Mouse (Mus musculus) MEL (cell line): Measurements from ENCODE around the gene Slc25a11. TPM values are rescaled to one million over a fixed set of nuclear protein-coding genes. Genes with fewer than 3 reads are reported as not detected.

Source experiments
- DNase-seq: peaks from one replicate; pipeline ENCODE4 v3.0.0; 2011; ENCODE audit warnings: low read depth, low spot score
- H3K27ac ChIP-seq: 2 replicates; pipeline ENCODE4 v1.5.1; 2012; ENCODE audit warnings: low read depth, mild to moderate bottlenecking, control low read depth, low read length, moderate library complexity; ENCODE audit not compliant: control insufficient read depth
- H3K27me3 ChIP-seq, 2 experiments: fragments of 150-350 bp in 1 of 2; sonication (generic) in 1 of 2; 2 replicates each; pipeline ENCODE4 v1.6.1; 2012; ENCODE audit warnings: low read length in 2 of 2, mild to moderate bottlenecking in 2 of 2, improper control_type of control experiment in 1 of 2, moderate library complexity in 1 of 2; ENCODE audit not compliant: insufficient read depth in 2 of 2, control insufficient read depth in 1 of 2
- H3K36me3 ChIP-seq, 2 experiments: 2 replicates each; pipeline ENCODE4 v1.6.1; 2012 to 2014; ENCODE audit warnings: low read length in 2 of 2, improper control_type of control experiment in 1 of 2, inconsistent platforms in 1 of 2, mild to moderate bottlenecking in 1 of 2; ENCODE audit not compliant: insufficient read depth in 2 of 2, control insufficient read depth in 1 of 2
- H3K4me1 ChIP-seq, 2 experiments: fragments of 150-350 bp in 1 of 2; sonication (generic) in 1 of 2; 2 replicates each; pipeline ENCODE4 v1.6.1; 2012; ENCODE audit warnings: low read length in 2 of 2, improper control_type of control experiment in 1 of 2, mild to moderate bottlenecking in 1 of 2; ENCODE audit not compliant: insufficient read depth in 2 of 2, control insufficient read depth in 1 of 2
- H3K4me3 ChIP-seq, 2 experiments: fragments of 150-350 bp in 1 of 2; sonication (generic) in 1 of 2; 2 replicates each; pipeline ENCODE4 v1.5.1; 2012; ENCODE audit warnings: low read depth in 2 of 2, low read length in 2 of 2, mild to moderate bottlenecking in 2 of 2, moderate library complexity in 2 of 2, control low read depth in 1 of 2, improper control_type of control experiment in 1 of 2; ENCODE audit not compliant: control insufficient read depth in 1 of 2, insufficient read depth in 1 of 2
- H3K79me2 ChIP-seq: 2 replicates; pipeline ENCODE4 v1.6.1; 2012; ENCODE audit warnings: mild to moderate bottlenecking, low read length, moderate library complexity; ENCODE audit not compliant: control insufficient read depth, poor library complexity, insufficient read depth
- H3K9ac ChIP-seq: 2 replicates; pipeline ENCODE4 v1.6.1; 2012; ENCODE audit warnings: low read depth, mild to moderate bottlenecking, control low read depth, low read length, moderate library complexity; ENCODE audit not compliant: control insufficient read depth, poor library complexity, severe bottlenecking
- H3K9me3 ChIP-seq: fragments of 150-350 bp; sonication (generic); replicated peaks from 2 replicates; pipeline ENCODE4 v1.6.1; 2012; ENCODE audit warnings: mild to moderate bottlenecking, low read length, improper control_type of control experiment, moderate library complexity; ENCODE audit not compliant: insufficient read depth
- BHLHE40 ChIP-seq: IDR thresholded peaks from 2 replicates; pipeline ENCODE4 v1.6.1; 2012; ENCODE audit warnings: low read depth, mild to moderate bottlenecking, inconsistent platforms, low read length, improper control_type of control experiment, borderline replicate concordance
- CHD2 ChIP-seq: IDR thresholded peaks from 2 replicates; pipeline ENCODE4 v1.6.1; 2011; ENCODE audit warnings: low read length, improper control_type of control experiment
- CTCF ChIP-seq, 3 experiments: IDR thresholded peaks in 2 of 3; conservative IDR thresholded peaks in 1 of 3; 2 replicates each; pipeline ENCODE4 v1.5.1; 2011 to 2012; ENCODE audit warnings: low read length in 3 of 3, low read depth in 2 of 3, mild to moderate bottlenecking in 2 of 3, improper control_type of control experiment in 1 of 3, inconsistent platforms in 1 of 3, mixed read lengths in 1 of 3, moderate library complexity in 1 of 3; ENCODE audit not compliant: control insufficient read depth in 1 of 3, insufficient read depth in 1 of 3, poor library complexity in 1 of 3, severe bottlenecking in 1 of 3
- MAFK ChIP-seq: IDR thresholded peaks from 2 replicates; pipeline ENCODE4 v1.6.1; 2011; ENCODE audit warnings: low read depth, mild to moderate bottlenecking, low read length, improper control_type of control experiment, borderline replicate concordance
- MAZ ChIP-seq: IDR thresholded peaks from 2 replicates; pipeline ENCODE4 v1.6.1; 2012; ENCODE audit warnings: low read depth, mild to moderate bottlenecking, inconsistent platforms, low read length, improper control_type of control experiment
- MEF2A ChIP-seq: IDR thresholded peaks from 2 replicates; pipeline ENCODE4 v1.6.1; 2014; ENCODE audit warnings: low read depth, mild to moderate bottlenecking, inconsistent platforms, low read length, improper control_type of control experiment; ENCODE audit not compliant: poor library complexity, insufficient replicate concordance, severe bottlenecking; ENCODE audit errors: extremely low read depth
- MYB ChIP-seq: IDR thresholded peaks from 2 replicates; pipeline ENCODE4 v1.6.1; 2011; ENCODE audit warnings: mild to moderate bottlenecking, low read depth, low read length, improper control_type of control experiment
- MYC ChIP-seq: IDR thresholded peaks from 2 replicates; pipeline ENCODE4 v1.6.1; 2011; ENCODE audit warnings: low read depth, mild to moderate bottlenecking, low read length, improper control_type of control experiment, moderate library complexity
- POLR2A ChIP-seq, 2 experiments: IDR thresholded peaks; 2 replicates each; pipeline ENCODE4 v1.6.1; 2011 to 2012; ENCODE audit warnings: low read length in 2 of 2, mild to moderate bottlenecking in 2 of 2, control low read depth in 1 of 2, improper control_type of control experiment in 1 of 2, low read depth in 1 of 2, moderate library complexity in 1 of 2; ENCODE audit not compliant: control insufficient read depth in 1 of 2, insufficient read depth in 1 of 2, poor library complexity in 1 of 2
- POLR2AphosphoS5 ChIP-seq: IDR thresholded peaks from 2 replicates; pipeline ENCODE4 v1.6.1; 2012; ENCODE audit warnings: low read depth, borderline replicate concordance, mild to moderate bottlenecking, inconsistent platforms, low read length, moderate library complexity, mixed read lengths
- RAD21 ChIP-seq: IDR thresholded peaks from 2 replicates; pipeline ENCODE4 v1.6.1; 2011; ENCODE audit warnings: mild to moderate bottlenecking, low read depth, low read length, improper control_type of control experiment
- RCOR1 ChIP-seq: IDR thresholded peaks from 2 replicates; pipeline ENCODE4 v1.6.1; 2012; ENCODE audit warnings: low read depth, mild to moderate bottlenecking, inconsistent platforms, low read length, improper control_type of control experiment
- SIN3A ChIP-seq: IDR thresholded peaks from 2 replicates; pipeline ENCODE4 v1.6.1; 2012; ENCODE audit warnings: low read length, improper control_type of control experiment, inconsistent platforms
- SMC3 ChIP-seq: IDR thresholded peaks from 2 replicates; pipeline ENCODE4 v1.6.1; 2011; ENCODE audit warnings: low read depth, low read length, improper control_type of control experiment
- TAL1 ChIP-seq: IDR thresholded peaks from 2 replicates; pipeline ENCODE4 v1.6.1; 2012; ENCODE audit warnings: mild to moderate bottlenecking, inconsistent platforms, low read length, moderate library complexity, mixed read lengths
- TBP ChIP-seq: IDR thresholded peaks from 2 replicates; pipeline ENCODE4 v1.8.0; 2011; ENCODE audit warnings: low read depth, low read length, improper control_type of control experiment
- TCF12 ChIP-seq: IDR thresholded peaks from 2 replicates; pipeline ENCODE4 v1.6.1; 2014; ENCODE audit warnings: low read depth, mild to moderate bottlenecking, inconsistent platforms, low read length, improper control_type of control experiment, moderate library complexity
- USF2 ChIP-seq, 2 experiments: IDR thresholded peaks; 2 replicates each; pipeline ENCODE4 v1.6.1; 2011 to 2012; ENCODE audit warnings: improper control_type of control experiment in 2 of 2, low read length in 2 of 2, borderline replicate concordance in 1 of 2, inconsistent platforms in 1 of 2, low read depth in 1 of 2, mild to moderate bottlenecking in 1 of 2; ENCODE audit not compliant: insufficient read depth in 1 of 2
- ZC3H11A ChIP-seq: IDR thresholded peaks from 2 replicates; pipeline ENCODE4 v1.6.1; 2012; ENCODE audit warnings: low read depth, mild to moderate bottlenecking, inconsistent platforms, low read length, improper control_type of control experiment
- ZMIZ1 ChIP-seq: IDR thresholded peaks from 2 replicates; pipeline ENCODE4 v1.6.1; 2012; ENCODE audit warnings: low read depth, mild to moderate bottlenecking, inconsistent platforms, low read length, improper control_type of control experiment, moderate library complexity
- ZNF384 ChIP-seq: IDR thresholded peaks from 2 replicates; pipeline ENCODE4 v1.6.1; 2012; ENCODE audit warnings: low read depth, mild to moderate bottlenecking, inconsistent platforms, low read length, improper control_type of control experiment
- polyA plus RNA-seq, 2 experiments: library from polyadenylated mRNA; stranded (reverse) in 1 of 2; unstranded in 1 of 2; fragments of >175 nt in 1 of 2; fragments of >200 nt in 1 of 2; gene quantifications; 2 replicates each; pipeline versions ENCODE4 v1.2.1 to v1.2.4; 2012; ENCODE audit warnings: low replicate concordance in 2 of 2, low read depth in 1 of 2; ENCODE audit not compliant: insufficient read length in 2 of 2, insufficient read depth in 1 of 2, missing spikeins in 1 of 2
- total RNA-seq: library from RNA; depleted of rRNA; stranded (reverse); fragments of 300-350 nt; gene quantifications from 2 replicates; pipeline ENCODE4 v1.2.3, GENCODE M21; 2012

Slc25a11 gene
- total and polyA plus RNA-seq, 3 experiments, result 96.3 to 145 (median 114) TPM

GRCm38 (mm10) chr11:70629557-70629956 lies 17.7 kb downstream of the Slc25a11 start:
- H3K4me3 ChIP-seq, result peak overlapping the region in 1 of 2 experiments; percentile 34; a peak in 1 of 4 replicates
- H3K9ac ChIP-seq, result no peak overlapping the region
- no peaks in the 10 kb centered on the region for H3K79me2 ChIP-seq
- H3K27me3 ChIP-seq, result no peaks in the 10 kb centered on the region
- H3K27ac ChIP-seq, result no peak overlapping the region
- H3K36me3 ChIP-seq, result peaks cover 0 to 2% of the 10 kb centered on the region in 2 experiments; a peak in 1 of 4 replicates
- H3K9me3 ChIP-seq, result no peaks in the 10 kb centered on the region
- TF ChIP-seq TCF12, result no peak
- TF ChIP-seq BHLHE40, result no peak
- no peak for TF ChIP-seq MYB
- TF ChIP-seq ZMIZ1, result no peak
- no peak for TF ChIP-seq MEF2A
- TF ChIP-seq POLR2AphosphoS5, result no peak
- peak; percentile 99 for TF ChIP-seq SMC3
- TF ChIP-seq CHD2, result no peak
- 0 out of 2 replicates have a peak, but pooled peaks have one; percentile 43 for TF ChIP-seq MYC
- TF ChIP-seq RCOR1, result no peak
- TF ChIP-seq TBP, result no peak
- TF ChIP-seq MAZ, result no peak
- peak; percentile 98 for TF ChIP-seq ZC3H11A
- TF ChIP-seq SIN3A, result peak; percentile 64
- TF ChIP-seq CTCF (IDR thresholded peaks at IDR 0.05 in 2 of 3, conservative IDR thresholded peaks at IDR 0.05 in 1 of 3; ENCODE audit: control insufficient read depth in 1 of 3, insufficient read depth in 1 of 3, low read depth in 2 of 3, low read length in 3 of 3, poor library complexity in 1 of 3, severe bottlenecking in 1 of 3), result peak; percentile 48 to 94 (median 51)
- peak; percentile 94 for TF ChIP-seq RAD21
- 0 out of 2 replicates have a peak, but pooled peaks have one; percentile 45 for TF ChIP-seq ZNF384
- no peak for TF ChIP-seq POLR2A (IDR thresholded peaks at IDR 0.05; ENCODE audit: control insufficient read depth in 1 of 2, insufficient read depth in 1 of 2, low read depth in 1 of 2, low read length in 2 of 2, poor library complexity in 1 of 2)
- H3K4me1 ChIP-seq, result peaks cover 0 to 8% of the 10 kb centered on the region in 2 experiments; a peak in 2 of 4 replicates
- peak; percentile 87 for DNase-seq

GRCm38 (mm10) chr11:70628431-70628830 lies 18.8 kb downstream of the Slc25a11 start:
- no peak for TF ChIP-seq TAL1
- no peak for TF ChIP-seq MAFK
- TF ChIP-seq USF2 (IDR thresholded peaks at IDR 0.05; ENCODE audit: borderline replicate concordance in 1 of 2, insufficient read depth in 1 of 2, low read depth in 1 of 2, low read length in 2 of 2), result no peak
- Histone ChIP-seq H3K9me3 (no peaks in the 10 kb centered on the region), H3K9ac (no peak overlapping the region), H3K36me3 (peaks cover 0 to 2% of the 10 kb centered on the region in 2 experiments; a peak in 1 of 4 replicates), H3K27me3 (no peaks in the 10 kb centered on the region), H3K79me2 (no peaks in the 10 kb centered on the region), H3K4me3 (no peak overlapping the region), H3K27ac (no peak overlapping the region), H3K4me1 (peaks cover 0 to 8% of the 10 kb centered on the region in 2 experiments; a peak in 2 of 4 replicates)
- no peak for DNase-seq
